Mouse (Mus musculus) neural tube, embryonic 15.5 days (tissue): ENCODE data around the gene Nrn1. TPM values are rescaled to one million over a fixed set of nuclear protein-coding genes. Genes with fewer than 3 reads are reported as not detected.
A peak's percentile ranks its signal among the peaks of the same experiment; 100 is the strongest.

Experiments used
- ATAC-seq: fragments of 200-750 bp; cut with Nextera tagmentation; 2 replicates; pipeline ENCODE4 v1.8.0; 2017; ENCODE audit warnings: mild to moderate bottlenecking, moderate TSS enrichment, moderate library complexity; ENCODE audit not compliant: low FRiP score
- H3K27ac ChIP-seq: fragments of 300-500 bp; sonication (generic); replicated peaks from 2 replicates; pipeline ENCODE4 v1.5.1; 2015; ENCODE audit warnings: mild to moderate bottlenecking, inconsistent platforms
- H3K27me3 ChIP-seq: fragments of 300-500 bp; sonication (generic); replicated peaks from 2 replicates; pipeline ENCODE4 v1.6.1; 2015; ENCODE audit warnings: inconsistent platforms
- H3K36me3 ChIP-seq: fragments of 300-500 bp; sonication (generic); 2 replicates; pipeline ENCODE4 v1.6.1; 2015; ENCODE audit warnings: inconsistent platforms
- H3K4me1 ChIP-seq: fragments of 300-500 bp; sonication (generic); 2 replicates; pipeline ENCODE4 v1.6.1; 2015; ENCODE audit warnings: inconsistent platforms
- H3K4me2 ChIP-seq: fragments of 300-500 bp; sonication (generic); 2 replicates; pipeline ENCODE4 v1.6.1; 2015; ENCODE audit warnings: inconsistent platforms, mild to moderate bottlenecking, moderate library complexity
- H3K4me3 ChIP-seq: fragments of 300-500 bp; sonication (generic); replicated peaks from 2 replicates; pipeline ENCODE4 v1.5.1; 2015; ENCODE audit warnings: mild to moderate bottlenecking, inconsistent platforms
- H3K9ac ChIP-seq: fragments of 300-500 bp; sonication (generic); replicated peaks from 2 replicates; pipeline ENCODE4 v1.6.1; 2015; ENCODE audit warnings: mild to moderate bottlenecking, inconsistent platforms
- H3K9me3 ChIP-seq: fragments of 300-500 bp; sonication (generic); replicated peaks from 2 replicates; pipeline ENCODE4 v1.6.1; 2016; ENCODE audit warnings: inconsistent platforms
- WGBS: fragments of 180-500 bp; shearing (Covaris S2); methylation state at CpG from one replicate; pipeline ENCODE4 v1.1.7; 2015; ENCODE audit warnings: mixed read lengths; 5-methylcytosine and 5-hydroxymethylcytosine counted together
- polyA plus RNA-seq: library from polyadenylated mRNA; unstranded; fragments of >200 nt; fragmentation: Nextera tagmentation; extraction: Ambion mirVana; gene quantifications from 2 replicates; pipeline ENCODE4 v1.2.1, GENCODE M21; 2015

The Nrn1 gene
- polyA plus RNA-seq, 1 experiment from 2014 or later: 71.6 TPM

DNA sequence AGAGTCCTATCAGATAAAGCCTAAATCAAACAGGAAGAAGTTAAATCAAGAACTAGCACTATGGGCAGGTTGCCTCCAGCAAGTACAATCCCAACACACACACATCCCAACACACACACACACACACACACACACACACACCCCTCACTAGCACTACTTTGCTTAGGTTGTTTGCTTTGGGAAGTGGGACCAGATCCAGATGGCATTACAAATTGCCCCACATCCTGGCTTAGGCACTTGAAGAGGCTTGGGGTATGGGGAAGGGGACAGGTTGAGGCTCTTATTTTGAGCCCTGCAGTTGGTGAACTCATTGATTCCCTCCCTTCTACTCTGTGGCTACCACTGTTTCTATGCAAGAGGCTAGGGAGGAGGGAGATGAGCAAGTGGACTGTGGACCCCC, 12.6 kb downstream of the Nrn1 start:
- H3K9me3 ChIP-seq: no peaks in the 10 kb centered on the region
- H3K4me1 ChIP-seq: peaks cover 36% of the 10 kb centered on the region
- no peak overlapping the region for H3K4me3 ChIP-seq
- no peak overlapping the region for H3K27ac ChIP-seq
- peaks cover 35% of the 10 kb centered on the region for H3K27me3 ChIP-seq
- no peak for ATAC-seq
- H3K4me2 ChIP-seq: no peak overlapping the region
- no peak overlapping the region for H3K9ac ChIP-seq
- H3K36me3 ChIP-seq: no peaks in the 10 kb centered on the region

DNA sequence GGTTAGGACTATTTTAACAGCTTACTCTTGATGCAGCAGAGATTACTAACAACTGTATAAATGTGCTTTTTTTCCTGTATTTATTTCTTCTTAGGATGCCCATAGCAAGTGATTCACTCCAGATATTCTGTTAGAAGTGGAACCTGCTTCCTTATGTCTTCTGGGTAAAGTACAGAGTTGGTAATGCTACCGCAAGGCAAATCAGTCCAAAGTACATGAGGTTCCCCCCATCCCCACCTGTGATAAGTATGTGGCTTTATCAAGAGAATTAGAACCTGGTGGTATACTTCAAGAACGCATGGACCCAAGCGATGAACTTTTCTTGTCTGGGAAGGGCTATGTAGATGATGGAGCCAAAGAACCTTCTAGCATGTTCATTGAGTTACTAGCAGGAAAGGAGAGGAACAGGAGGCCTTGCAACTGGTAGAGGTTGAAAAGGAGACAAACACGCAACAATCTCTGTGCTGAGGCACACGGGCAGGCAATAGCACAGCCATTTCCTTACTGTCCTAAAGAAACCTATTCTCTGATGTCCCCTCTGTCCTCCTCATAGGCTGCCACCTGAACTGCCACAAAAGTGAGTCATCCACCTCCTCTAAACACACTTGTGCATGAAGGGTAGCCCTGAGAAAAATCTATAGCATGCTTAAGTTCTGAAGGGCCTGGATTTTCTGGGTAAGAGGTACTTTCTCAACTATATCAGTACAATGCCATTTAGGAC, 14.5 kb downstream of the Nrn1 start:
- Histone ChIP-seq H3K4me1 (peaks cover 23% of the 10 kb centered on the region), H3K27me3 (peaks cover 26% of the 10 kb centered on the region), H3K36me3 (no peaks in the 10 kb centered on the region), H3K27ac (no peak overlapping the region), H3K4me3 (no peak overlapping the region), H3K9me3 (no peaks in the 10 kb centered on the region), H3K9ac (no peak overlapping the region), H3K4me2 (no peak overlapping the region)
- WGBS: 94% methylated on average over 5 of the region's 5 CpGs
- no peak for ATAC-seq

- Histone ChIP-seq H3K9ac (no peak overlapping the region), H3K9me3 (no peaks in the 10 kb centered on the region), H3K27ac (no peak overlapping the region), H3K4me2 (no peak overlapping the region), H3K36me3 (no peaks in the 10 kb centered on the region), H3K27me3 (peaks cover 13% of the 10 kb centered on the region), H3K4me1 (no peaks in the 10 kb centered on the region), H3K4me3 (no peak overlapping the region)
- WGBS: 75% methylated on average over 3 of the region's 3 CpGs
- no peak for ATAC-seq
These were observed 17.6 kb downstream of the Nrn1 start for GRCm38 (mm10) chr13:36717376-36717775.

- Histone ChIP-seq H3K4me3 (no peak overlapping the region), H3K36me3 (no peaks in the 10 kb centered on the region), H3K27me3 (peaks cover 6% of the 10 kb centered on the region), H3K27ac (no peak overlapping the region), H3K4me1 (no peaks in the 10 kb centered on the region), H3K4me2 (no peak overlapping the region), H3K9me3 (no peaks in the 10 kb centered on the region), H3K9ac (no peak overlapping the region)
- ATAC-seq: peak; percentile 70
- 58% methylated on average over 2 of the region's 2 CpGs for WGBS
These were observed 18.2 kb downstream of the Nrn1 start for GRCm38 (mm10) chr13:36716708-36717107.

GRCm38 (mm10) chr13:36714101-36714500, 20.8 kb downstream of the Nrn1 start:
- H3K9ac ChIP-seq: no peak overlapping the region
- no peaks in the 10 kb centered on the region for H3K27me3 ChIP-seq
- no peak overlapping the region for H3K27ac ChIP-seq
- H3K36me3 ChIP-seq: no peaks in the 10 kb centered on the region
- no peak overlapping the region for H3K4me2 ChIP-seq
- WGBS: 44% methylated on average over 2 of the region's 2 CpGs
- ATAC-seq: no peak
- no peaks in the 10 kb centered on the region for H3K4me1 ChIP-seq
- H3K4me3 ChIP-seq: no peak overlapping the region
- no peaks in the 10 kb centered on the region for H3K9me3 ChIP-seq

- Histone ChIP-seq H3K27me3 (no peaks in the 10 kb centered on the region), H3K4me1 (no peaks in the 10 kb centered on the region), H3K27ac (no peak overlapping the region), H3K9me3 (no peaks in the 10 kb centered on the region), H3K4me2 (no peak overlapping the region), H3K4me3 (no peak overlapping the region), H3K36me3 (no peaks in the 10 kb centered on the region), H3K9ac (no peak overlapping the region)
- no peak for ATAC-seq
- 26% methylated on average over 3 of the region's 3 CpGs for WGBS
These were observed 27.7 kb downstream of the Nrn1 start for GRCm38 (mm10) chr13:36707088-36707690.

- ATAC-seq: no peak
- H3K4me1 ChIP-seq: no peaks in the 10 kb centered on the region
These were observed 38.6 kb downstream of the Nrn1 start for GRCm38 (mm10) chr13:36696351-36696771.

GRCm38 (mm10) chr13:36695516-36696201, 39.3 kb downstream of the Nrn1 start:
- no peaks in the 10 kb centered on the region for H3K4me1 ChIP-seq
- no peaks in the 10 kb centered on the region for H3K27me3 ChIP-seq
- H3K4me2 ChIP-seq: no peak overlapping the region
- no peak overlapping the region for H3K4me3 ChIP-seq
- H3K9ac ChIP-seq: no peak overlapping the region
- H3K36me3 ChIP-seq: no peaks in the 10 kb centered on the region
- ATAC-seq: no peak
- WGBS: 68% methylated on average over 7 of the region's 7 CpGs
- H3K9me3 ChIP-seq: no peaks in the 10 kb centered on the region
- no peak overlapping the region for H3K27ac ChIP-seq

More at GRCm38 (mm10) chr13:36696351-36696771, 38.6 kb downstream of the Nrn1 start:
- no peak overlapping the region for H3K4me3 ChIP-seq
- H3K9me3 ChIP-seq: no peaks in the 10 kb centered on the region
- H3K36me3 ChIP-seq: no peaks in the 10 kb centered on the region
- H3K4me2 ChIP-seq: no peak overlapping the region
- H3K9ac ChIP-seq: no peak overlapping the region
- WGBS: 87% methylated on average over 8 of the region's 8 CpGs
- no peaks in the 10 kb centered on the region for H3K27me3 ChIP-seq
- no peak overlapping the region for H3K27ac ChIP-seq

GRCm38 (mm10) chr13:36683581-36683980, 51.4 kb downstream of the Nrn1 start:
- Histone ChIP-seq H3K36me3 (no peaks in the 10 kb centered on the region), H3K9me3 (no peaks in the 10 kb centered on the region), H3K4me1 (no peaks in the 10 kb centered on the region), H3K4me3 (no peak overlapping the region), H3K4me2 (no peak overlapping the region), H3K27me3 (no peaks in the 10 kb centered on the region), H3K27ac (no peak overlapping the region), H3K9ac (no peak overlapping the region)
- WGBS: 86% methylated on average over 4 of the region's 4 CpGs
- no peak for ATAC-seq

DNA sequence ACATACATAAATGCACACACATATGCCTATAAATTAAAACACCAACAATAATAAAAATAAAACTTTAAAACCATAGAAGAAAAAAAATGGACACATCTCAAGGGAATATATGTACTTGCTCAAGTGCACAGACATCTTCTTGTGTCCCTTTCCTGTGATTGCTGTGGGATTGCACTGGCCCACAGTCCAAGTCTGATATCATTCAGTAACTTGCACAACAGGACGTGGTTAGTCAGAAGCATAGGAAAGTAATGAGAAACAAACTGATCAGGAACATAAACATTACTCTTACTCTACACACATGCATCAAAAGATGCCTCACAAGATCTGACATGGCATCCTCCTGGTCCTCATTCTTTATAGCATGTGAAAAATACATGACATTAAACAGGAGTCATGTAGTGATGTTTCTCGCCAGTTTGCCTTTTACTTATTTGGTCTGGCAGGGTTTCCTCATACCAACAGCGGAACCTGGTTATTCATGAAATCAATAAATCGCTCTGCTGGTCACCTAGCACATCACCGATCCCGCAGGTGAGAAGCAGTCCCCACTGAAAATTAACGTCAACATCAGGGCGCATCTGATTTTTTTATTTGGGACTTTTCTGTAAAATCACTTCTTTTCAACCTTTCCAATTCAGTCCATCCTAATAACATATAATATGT, 54.1 kb downstream of the Nrn1 start:
- Histone ChIP-seq H3K27me3 (no peaks in the 10 kb centered on the region), H3K4me1 (no peaks in the 10 kb centered on the region), H3K27ac (no peak overlapping the region), H3K9me3 (no peaks in the 10 kb centered on the region), H3K4me2 (no peak overlapping the region), H3K4me3 (no peak overlapping the region), H3K36me3 (no peaks in the 10 kb centered on the region), H3K9ac (no peak overlapping the region)
- ATAC-seq: no peak
- WGBS: 89% methylated on average over 8 of the region's 8 CpGs

GRCm38 (mm10) chr13:36679345-36679744, 55.6 kb downstream of the Nrn1 start:
- no peaks in the 10 kb centered on the region for H3K36me3 ChIP-seq
- H3K4me1 ChIP-seq: no peaks in the 10 kb centered on the region
- no peaks in the 10 kb centered on the region for H3K27me3 ChIP-seq
- H3K4me3 ChIP-seq: no peak overlapping the region
- WGBS: 88% methylated on average over 1 of the region's 1 CpGs
- no peak for ATAC-seq
- H3K9ac ChIP-seq: no peak overlapping the region
- no peak overlapping the region for H3K27ac ChIP-seq
- H3K9me3 ChIP-seq: no peaks in the 10 kb centered on the region
- no peak overlapping the region for H3K4me2 ChIP-seq
